Mouse (Mus musculus) spleen, postnatal 4 days (tissue): ENCODE data around the gene Cux2.
"Not testable (repeated sequence)": the region's sequence is repeated elsewhere in the genome, so short reads cannot be mapped to it uniquely, and the experiment has no call there.

Experiments
- DNase-seq, 2 experiments: peaks; one replicate each; pipeline ENCODE4 v3.0.0; 2022; ENCODE audit warnings: low spot score in 2 of 2

The Cux2 gene

DNA sequence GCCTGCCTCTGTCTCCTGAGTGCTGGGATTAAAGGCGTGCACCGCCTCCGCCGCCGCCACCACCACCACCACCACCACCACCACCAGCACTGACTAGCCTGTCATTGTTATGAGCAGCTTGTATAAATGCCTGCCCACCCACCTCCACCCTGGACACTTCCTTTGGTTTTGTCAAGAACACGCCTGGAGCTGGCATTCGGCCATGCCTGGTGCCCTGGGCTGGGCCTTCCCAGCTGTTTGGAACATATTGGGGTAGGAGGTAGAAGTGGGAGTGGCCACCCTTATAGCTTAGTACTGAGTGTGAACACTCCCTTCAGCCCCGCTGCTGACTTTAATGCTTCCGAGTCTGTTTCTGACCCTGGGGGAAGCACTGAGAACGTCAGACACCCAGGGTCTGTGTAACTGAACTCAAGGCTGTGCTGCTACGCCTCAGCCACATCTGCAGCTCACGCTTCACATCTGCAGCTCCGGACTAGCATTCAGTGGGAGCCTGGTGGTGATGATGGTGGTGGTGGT lies 178.3 kb downstream of the Cux2 start:
- DNase-seq: no peak

DNA sequence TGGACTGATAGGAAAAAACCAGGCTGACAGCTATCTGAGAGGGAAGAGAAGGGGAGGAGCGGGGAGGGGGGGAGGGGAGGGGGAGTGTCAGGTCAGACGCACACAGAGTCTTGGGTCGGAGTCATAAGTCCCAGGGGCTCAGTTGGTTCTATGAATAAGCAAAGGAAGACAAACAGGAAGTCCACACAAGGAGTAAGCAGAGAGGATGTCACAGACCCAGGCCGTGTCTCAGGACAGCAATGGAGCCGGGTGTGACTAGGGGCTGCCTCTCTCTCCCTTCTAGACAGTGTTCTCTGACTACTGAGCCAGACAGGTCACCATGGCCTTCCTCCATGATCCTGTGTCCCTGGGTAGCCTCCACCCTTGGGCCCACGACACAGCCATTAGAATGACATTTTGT lies 179.1 kb downstream of the Cux2 start:
- no peak for DNase-seq

DNA sequence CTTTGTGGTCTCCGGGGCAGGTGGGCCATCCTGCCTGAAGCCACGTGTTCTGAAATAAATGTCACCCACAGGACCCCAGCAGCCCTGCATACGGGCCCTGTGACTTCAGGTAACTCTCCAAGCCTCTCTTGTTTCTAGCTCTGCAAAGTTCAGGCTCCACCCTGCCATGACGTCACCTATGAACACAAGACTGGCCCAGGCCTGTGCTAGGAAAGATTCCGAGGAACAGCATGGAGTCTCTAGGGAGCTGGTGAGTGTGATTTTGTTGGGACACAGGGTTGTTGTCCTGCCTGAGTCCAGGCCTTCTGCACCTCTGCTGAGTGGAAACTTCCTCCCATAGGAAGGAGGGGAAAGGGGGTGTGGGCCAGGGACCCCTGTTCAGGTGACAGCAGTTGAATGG lies 181.9 kb downstream of the Cux2 start:
- DNase-seq: no peak

DNA sequence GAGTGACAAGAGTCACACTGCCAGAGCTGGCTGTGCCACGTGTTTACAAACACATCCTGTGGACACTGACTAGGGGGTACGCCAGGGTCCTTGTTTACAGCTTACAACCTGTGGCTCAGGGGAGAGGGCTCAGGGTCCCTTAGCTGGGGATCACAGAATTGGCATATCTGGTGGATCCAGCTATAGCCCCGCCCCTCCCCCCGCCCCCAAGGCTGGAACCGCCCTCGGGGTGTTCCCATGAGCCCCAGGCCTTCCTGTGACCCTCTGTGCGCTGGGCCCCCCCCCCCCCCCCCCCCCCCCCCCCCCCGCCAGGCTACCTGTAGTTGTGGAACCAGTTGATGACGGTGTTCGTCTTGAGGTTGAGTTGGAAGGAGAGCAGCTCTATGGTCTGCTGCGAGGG lies 185.6 kb downstream of the Cux2 start:
- DNase-seq: no peak

DNA sequence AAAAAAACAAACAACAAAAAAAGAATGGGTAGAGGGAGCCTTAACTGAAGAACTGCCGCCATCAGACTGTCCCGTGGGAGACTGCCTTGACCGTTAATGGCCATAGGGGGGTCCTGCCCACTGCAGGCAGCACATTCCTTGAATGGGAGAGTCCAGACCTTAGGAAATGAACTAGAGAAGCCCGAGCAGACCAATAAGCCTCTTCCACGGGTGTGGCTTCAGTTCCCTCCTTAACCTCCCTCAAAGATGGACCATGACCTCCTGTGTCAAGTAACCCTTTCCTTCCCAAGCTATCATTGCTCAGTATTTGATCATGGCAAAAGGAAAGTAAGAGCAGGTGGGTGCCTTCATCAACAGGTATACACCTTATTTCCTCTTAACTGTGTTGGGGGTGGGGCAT lies 187.9 kb downstream of the Cux2 start:
- DNase-seq: no peak

DNA sequence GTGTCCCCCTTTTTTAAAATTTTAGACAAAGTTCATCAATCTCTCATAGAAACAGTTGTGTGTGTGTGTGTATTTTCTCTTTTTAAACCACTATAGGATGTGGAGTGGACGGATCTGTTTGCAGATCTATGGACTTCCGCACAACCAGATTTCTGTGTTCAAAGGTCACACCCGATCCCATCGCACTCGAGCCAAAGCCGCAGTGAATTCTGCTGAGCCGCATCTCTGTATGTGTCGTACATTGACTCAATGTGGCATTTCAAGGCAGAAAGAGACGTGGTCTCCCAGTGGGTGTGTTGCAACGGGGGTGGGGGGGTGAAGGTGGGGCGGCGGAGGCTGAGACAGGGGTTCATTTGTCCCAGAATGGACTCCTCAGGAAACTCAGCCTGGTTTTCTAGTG lies 191.5 kb downstream of the Cux2 start:
- no peak for DNase-seq

DNA sequence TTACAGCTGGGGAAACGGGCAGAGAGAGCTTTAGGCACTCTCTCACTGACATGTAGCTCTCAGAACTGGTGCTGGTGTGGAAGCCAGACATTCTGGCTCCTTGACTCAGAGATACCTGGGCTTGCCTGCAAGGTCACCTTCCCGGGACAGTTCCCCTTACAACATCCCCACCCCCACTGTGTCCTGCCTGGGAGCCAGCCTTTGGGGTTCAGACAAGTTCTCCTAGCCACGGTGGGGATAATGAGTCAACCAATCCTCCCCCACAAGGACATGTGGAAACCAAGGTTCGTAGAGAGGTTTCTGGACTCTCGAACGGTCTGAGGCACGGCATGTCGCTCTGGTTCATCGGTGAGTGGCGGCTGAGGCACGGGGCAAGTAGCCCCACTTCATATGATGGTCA lies 193.2 kb downstream of the Cux2 start:
- DNase-seq: no peak

DNA sequence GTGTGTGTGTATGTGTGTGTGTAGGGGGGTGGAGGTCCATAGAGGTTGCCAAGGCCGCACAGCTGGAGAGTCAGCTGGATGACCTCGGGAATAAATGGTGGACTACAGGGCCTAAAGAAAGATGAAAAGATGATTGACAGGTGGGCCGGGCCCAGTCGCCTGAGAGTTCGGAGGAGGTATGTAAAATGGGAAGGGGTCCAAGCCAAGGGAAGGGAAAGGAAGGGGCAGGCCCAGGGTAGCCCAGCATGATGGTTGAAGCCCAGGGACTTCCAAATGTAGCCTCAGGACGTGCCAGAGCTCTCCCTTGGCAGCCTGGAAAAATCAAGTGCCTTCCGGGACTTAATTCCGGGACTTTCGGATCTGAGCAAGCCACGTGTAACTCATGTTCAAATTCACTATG lies 195.1 kb downstream of the Cux2 start:
- DNase-seq: no peak

DNA sequence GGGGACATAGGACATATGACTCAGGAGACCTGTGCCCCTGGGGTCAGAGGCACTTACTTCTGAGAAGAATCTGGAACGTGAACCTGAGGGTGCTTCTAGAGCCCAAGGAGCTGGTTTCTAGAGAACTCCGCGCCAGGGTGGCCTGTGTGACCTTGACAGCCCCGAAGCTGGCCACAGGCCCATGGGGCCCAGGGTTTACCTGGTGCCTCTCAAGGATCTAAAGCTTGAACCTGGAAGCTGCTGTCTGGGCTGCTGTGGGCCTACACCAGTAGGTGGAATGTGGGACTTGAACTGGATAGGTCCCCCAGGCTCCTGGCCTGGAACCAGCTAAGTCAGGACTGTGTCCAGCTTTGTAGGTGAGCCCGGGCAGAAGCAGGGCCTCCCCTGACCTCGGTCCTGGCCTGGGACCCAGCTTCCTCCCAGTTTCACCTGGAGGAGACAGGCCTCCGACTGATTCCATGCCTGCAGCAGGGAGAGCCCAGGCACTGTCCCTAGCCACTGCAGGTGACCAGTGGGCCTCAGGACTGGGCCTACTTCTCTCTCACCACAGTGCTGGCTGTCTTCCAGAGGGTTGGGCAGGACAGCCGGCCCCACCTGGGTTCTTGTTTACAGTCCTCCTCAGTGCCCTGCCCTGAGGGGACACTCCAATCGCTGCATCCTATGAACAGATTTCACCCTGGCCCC lies 196.4 kb downstream of the Cux2 start:
- DNase-seq: no peak

DNA sequence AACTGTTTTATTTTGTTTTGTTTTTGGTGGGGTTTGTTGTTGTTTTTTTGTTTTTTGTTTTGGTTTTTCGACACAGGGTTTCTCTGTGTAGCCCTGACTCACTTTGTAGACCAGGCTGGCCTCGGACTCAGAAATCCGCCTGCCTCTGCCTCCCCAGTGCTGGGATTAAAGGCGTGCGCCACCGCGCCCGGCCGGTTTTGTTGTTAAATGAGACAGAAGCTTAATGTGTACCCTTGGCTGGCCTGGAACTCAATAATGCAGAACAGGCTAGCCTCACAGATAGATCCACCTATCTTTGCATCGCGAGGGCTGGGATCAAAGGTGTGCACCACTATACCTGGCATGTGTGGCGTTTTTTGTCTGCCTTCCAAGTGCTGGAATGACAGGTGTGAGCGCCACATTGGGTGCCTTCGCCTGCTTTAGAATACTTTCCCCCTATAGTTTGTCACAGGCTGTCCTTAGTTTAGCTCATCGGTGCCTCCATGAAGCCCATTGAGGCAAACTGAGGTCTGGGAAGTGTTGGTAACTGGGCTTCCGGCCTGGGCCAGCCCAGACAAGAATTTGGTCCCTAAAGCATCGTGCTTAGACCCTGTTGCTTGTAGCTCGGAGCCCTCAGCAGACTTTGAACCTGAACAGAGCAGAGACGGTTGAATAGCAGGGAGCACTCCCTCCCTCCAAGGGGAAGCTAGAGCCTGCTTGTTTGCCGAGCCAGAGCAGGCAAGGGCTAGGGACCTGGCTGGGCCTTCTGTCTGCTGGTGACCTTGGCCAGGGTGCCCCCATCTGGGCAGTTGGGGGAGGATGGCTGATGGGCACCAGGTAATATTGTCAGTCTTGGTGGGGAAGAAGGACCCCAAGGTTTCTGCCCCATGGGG lies 200.2 kb downstream of the Cux2 start:
- no peak for DNase-seq

DNA sequence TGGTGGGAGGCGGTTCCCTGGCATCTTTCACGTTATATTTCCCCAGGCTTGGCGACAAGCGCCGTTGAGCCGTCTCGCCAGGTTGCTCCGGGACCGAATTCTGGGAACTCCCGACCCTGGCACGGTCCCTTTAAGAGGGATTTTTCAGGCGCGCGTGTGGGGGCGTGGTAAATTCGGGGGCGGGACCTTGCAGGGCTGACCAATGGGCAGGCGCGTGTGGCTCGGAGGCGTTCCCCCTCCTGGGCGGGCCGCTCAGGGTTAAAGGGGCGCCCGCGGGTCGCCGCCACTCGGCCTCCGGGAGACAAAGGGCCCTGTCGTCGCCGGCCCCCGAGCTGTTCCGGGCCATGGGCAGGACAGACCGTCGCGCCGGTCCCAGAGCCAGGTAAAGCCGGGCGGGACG lies 201.2 kb downstream of the Cux2 start, which contains the start of gene Pheta1:
Pheta1 (plus strand) TSS at position 242 of the 400 bp plus-strand sequence.
- peak; percentile 90 to 97 for DNase-seq

DNA sequence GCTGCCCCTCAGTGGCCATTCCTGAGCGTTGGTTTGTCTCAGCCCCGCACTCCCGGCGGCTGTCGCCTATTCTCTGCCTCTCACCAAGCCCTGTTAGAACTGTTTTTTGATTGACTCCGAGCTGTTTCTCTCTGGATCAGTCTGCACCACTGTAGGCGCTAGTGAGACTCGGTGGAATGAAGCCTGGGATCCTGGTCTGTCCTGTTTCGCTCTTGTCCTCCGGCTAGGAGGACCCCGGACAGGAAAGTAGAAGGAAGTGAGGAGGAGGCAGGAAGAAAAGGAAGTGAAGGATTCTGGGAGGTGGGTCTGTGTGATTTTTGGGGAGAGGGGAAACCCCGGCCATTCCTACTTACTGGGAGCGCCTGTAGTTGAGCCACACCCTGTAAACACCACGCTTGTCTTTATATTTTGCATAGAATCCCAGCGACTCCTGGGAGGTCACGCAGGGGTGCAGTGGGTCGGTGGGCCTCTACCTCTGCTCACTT lies 201.8 kb downstream of the Cux2 start:
- DNase-seq: no peak

DNA sequence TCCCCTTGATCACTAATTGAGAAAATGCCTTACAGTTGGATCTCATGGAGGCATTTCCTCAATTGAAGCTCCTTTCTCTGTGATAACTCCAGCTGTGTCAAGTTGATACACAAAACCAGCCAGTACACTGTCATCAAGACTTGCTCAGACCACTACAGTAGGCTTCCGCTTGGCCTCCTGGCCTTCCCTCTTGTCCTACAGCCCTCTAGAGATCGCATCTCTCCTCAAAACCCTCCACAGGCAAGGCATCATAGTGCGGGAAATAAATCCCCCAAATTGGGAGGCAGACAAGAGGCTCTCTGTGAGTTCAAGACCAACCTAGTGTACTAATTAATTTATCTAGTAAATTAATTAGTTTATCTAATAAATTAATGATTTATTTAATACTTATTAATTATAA lies 202.6 kb downstream of the Cux2 start:
- not testable (repeated sequence) for DNase-seq

DNA sequence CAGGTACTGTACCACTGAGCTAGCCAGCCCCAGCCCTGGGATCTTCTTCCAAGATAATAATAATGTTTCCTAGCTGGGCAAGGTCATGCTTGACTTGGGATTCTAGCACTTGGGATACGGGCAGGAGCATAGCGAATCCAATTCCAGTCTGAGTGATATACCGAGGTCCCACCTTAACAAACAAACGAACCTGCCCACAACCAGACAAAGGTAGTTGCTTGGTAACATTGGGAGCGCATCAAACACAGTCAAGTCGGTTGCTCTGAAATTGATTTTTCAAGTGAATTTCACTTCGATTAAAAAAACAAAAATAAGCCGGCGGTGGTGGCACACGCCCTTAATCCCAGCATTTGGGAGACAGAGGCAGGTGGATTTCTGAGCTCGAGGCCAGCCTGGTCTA lies 203.6 kb downstream of the Cux2 start:
- DNase-seq: no peak

DNA sequence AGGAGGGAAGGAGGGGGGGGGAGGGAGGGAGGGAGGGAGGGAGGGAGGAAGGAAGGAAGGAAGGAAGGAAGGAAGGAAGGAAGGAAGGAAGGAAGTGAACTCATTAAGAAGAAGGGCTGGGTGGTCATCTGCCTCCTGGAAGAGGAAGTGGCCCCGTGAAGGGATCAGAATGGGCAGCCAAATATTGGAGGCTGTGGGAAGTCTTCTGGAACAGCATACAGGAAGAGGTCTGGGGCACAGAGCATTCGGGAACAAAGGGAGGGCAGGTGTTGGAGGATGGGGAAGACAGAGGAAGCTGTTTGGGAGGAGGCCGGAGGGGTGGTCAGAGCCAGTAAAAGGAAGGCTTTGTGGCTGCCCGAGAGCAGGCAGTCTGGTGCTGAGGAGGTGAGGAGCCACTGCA lies 204.5 kb downstream of the Cux2 start:
- DNase-seq: no peak

DNA sequence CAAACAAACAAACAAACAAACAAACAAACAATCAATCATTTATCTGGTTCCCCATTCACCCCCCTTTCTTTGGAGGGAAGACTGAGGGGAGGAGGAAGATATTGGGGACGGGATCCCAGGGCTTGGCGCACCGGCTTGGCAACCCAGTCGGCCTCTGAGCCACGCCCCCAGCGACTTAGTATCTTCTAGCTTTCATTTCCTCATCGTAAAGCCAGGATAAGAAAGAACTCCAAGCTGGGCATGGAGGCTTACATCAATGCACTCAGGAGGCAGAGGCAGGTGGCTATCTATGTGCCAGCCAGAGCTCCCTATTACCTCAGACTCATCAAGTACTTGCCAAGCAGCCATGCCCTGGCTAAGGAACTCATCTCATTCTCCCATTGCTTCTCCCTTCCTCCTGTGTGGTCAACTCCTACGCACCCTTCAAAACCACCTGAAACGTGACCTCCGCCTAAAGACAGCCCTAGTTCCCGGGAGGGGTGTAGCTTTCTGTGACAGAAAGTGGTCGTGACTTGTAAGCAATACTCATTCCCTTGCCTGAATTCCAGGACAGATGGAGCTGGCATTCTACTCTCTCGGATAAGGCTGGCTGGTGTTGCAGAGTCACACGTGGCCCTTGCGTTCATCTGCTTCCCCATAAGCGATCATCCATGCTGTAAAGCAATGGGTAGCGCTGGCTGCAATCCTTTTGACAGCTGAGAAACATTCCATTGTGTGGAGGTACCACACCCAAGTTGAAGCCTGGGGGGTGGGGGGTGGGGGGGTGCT lies 206.6 kb downstream of the Cux2 start:
- peak; percentile 42 to 75 for DNase-seq

DNA sequence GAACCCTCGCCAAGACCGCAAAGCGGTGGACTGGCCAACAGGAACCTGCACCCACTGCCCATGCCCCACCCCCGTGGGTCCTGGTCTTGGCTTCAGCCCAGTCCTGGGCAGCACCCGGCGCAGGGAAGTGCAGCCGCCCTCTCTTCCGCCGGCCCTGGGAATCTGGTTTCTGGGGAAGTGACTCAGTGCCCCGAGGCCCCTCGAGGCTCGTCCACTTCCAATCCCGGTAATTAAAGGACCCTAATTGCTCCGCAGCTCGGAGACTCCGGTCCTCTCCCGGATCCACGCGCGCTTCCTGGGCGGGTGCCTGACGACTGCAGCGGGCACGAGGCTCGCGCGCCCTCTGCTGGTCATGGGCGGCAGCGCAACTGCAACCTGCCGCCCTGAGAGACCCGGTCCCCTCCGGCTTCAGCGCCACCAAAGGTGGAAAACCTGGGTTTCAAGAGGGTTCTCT lies 207.2 kb downstream of the Cux2 start:
- peak; percentile 81 to 96 for DNase-seq

DNA sequence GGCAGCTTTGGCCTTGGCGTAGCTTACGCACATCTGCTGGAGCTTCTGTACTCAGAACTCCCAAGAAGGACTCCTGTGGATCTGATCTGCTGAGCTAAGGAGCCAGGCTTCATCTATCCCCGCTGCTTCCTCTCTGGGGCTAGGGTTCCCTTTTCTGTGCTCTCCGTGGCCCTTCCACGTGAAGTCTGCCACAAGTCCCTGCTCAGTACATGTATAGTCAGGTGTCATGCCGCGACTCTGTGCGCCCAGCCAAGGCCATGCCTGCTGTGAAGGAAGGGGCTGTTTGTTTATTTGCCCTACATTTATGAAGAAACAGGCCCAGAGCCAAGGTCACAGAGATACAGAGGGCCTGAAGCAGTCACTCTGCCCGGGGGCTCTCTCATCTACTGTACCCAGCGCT lies 207.9 kb downstream of the Cux2 start:
- DNase-seq: no peak

DNA sequence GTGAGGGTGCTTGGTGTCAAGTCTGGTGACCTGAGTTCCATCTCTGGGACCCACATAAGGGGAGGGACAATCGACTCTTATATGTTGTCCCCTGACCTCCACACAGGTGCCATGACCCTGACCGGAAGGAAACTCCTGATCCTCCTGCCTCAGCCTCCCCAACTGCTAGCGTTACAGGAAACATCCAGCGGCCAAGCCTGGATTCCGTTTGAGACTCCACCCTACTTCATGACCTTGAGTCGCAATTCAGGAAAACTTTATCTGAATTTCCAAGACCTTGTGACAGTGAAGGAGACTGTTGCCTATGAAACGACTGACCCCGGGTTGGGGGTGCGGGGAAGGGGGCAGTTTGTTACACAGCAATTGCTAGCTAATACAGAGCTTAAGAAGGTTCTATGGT lies 208.4 kb downstream of the Cux2 start:
- no peak for DNase-seq

DNA sequence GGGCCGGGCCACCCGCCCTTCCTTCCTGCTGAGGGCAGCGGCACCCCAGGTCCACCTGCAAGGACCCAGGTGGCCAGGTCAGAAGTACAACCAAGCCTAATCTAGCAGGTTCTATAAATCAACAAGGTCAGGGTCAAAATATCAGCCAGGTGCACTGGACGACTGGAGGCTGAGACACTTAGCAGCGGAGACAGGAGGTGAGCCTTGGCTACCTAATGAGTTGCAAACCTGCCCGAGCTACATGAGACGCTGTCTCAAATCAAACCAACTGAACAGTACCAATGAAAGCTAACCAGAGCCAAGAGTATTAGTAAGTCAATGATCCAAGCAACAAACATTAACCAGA lies 210.8 kb downstream of the Cux2 start:
- no peak for DNase-seq

DNA sequence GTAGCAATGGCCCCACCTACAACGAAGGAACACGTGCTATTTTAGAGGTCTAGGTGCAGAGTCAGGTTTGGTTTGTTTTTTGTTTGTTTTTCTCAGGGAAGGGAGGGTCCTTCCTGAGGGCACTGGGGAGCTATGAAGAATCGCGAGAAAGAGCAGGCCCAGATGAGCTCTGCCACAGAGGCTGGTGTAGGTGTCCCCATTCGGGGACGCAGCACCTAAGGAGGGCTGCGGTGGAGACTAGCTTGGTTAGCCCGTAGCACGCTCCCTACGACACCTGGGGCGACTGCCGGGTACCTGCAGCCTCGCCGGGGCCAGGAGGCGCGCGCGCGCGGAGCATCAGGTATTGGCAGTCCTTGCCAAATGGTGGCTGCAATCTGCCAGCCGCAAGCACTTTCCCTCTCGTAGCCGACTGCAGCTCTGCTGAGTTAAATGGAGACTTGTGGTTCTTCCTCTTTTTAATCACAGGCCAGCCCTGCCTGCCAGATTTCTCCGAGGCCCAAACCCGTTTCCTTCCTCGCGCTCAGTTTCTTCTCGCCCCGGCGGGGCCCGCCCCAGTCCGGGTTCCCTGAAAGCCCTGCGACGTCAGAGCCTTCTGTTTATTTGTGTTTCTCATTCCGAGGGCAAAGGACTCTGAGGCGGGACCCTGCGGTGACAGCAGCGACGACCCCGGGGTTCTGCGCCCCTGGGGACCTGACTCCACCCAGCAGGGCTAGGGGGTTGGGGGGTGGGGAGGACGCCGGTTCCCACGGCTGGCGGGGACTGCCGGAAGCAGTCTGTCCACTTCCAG lies 211.4 kb downstream of the Cux2 start:
- DNase-seq: peak; percentile 74 to 85
